Mouse (Mus musculus): ENCODE results near the gene Lsm6. TPM values are rescaled to one million over a fixed set of nuclear protein-coding genes. Genes with fewer than 3 reads are reported as not detected.

The Lsm6 gene
- polyA plus RNA-seq, 1 experiment: 75.4 TPM

GRCm38 (mm10) chr8:78808439-78808838, 12.5 kb downstream of the Lsm6 start:
- no peak for DNase-seq (ENCODE audit: extremely low spot score in 1 of 2, low spot score in 1 of 2)

- no peak for DNase-seq (ENCODE audit: extremely low spot score in 1 of 2, low spot score in 1 of 2)
Measured at GRCm38 (mm10) chr8:78807283-78807682, 13.7 kb downstream of the Lsm6 start.

- DNase-seq (ENCODE audit: extremely low spot score in 1 of 2, low spot score in 1 of 2): no peak
Measured at GRCm38 (mm10) chr8:78806006-78806405, 14.9 kb downstream of the Lsm6 start.

- DNase-seq (ENCODE audit: extremely low spot score in 1 of 2, low spot score in 1 of 2): no peak
Measured at GRCm38 (mm10) chr8:78801201-78801600, 19.7 kb downstream of the Lsm6 start.

- DNase-seq (ENCODE audit: extremely low spot score in 1 of 2, low spot score in 1 of 2): no peak
Measured at GRCm38 (mm10) chr8:78798671-78799070, 22.3 kb downstream of the Lsm6 start.

GRCm38 (mm10) chr8:78797985-78798384, 23.0 kb downstream of the Lsm6 start:
- no peak for DNase-seq (ENCODE audit: extremely low spot score in 1 of 2, low spot score in 1 of 2)

- DNase-seq (ENCODE audit: extremely low spot score in 1 of 2, low spot score in 1 of 2): no peak
Measured at GRCm38 (mm10) chr8:78793231-78793630, 27.7 kb downstream of the Lsm6 start.

GRCm38 (mm10) chr8:78776816-78777215, 44.1 kb downstream of the Lsm6 start:
- no peak for DNase-seq (ENCODE audit: extremely low spot score in 1 of 2, low spot score in 1 of 2)

GRCm38 (mm10) chr8:78771256-78771655, 49.7 kb downstream of the Lsm6 start:
- no peak for DNase-seq (ENCODE audit: extremely low spot score in 1 of 2, low spot score in 1 of 2)

- no peak for DNase-seq (ENCODE audit: extremely low spot score in 1 of 2, low spot score in 1 of 2)
Measured at GRCm38 (mm10) chr8:78770584-78770983, 50.4 kb downstream of the Lsm6 start.

- no peak for DNase-seq (ENCODE audit: extremely low spot score in 1 of 2, low spot score in 1 of 2)
Measured at GRCm38 (mm10) chr8:78765556-78765955, 55.4 kb downstream of the Lsm6 start.

GRCm38 (mm10) chr8:78764976-78765375, 56.0 kb downstream of the Lsm6 start:
- DNase-seq (ENCODE audit: extremely low spot score in 1 of 2, low spot score in 1 of 2): no peak

GRCm38 (mm10) chr8:78759139-78759538, 61.8 kb downstream of the Lsm6 start:
- DNase-seq (ENCODE audit: extremely low spot score in 1 of 2, low spot score in 1 of 2): no peak

GRCm38 (mm10) chr8:78754986-78755385, 66.0 kb downstream of the Lsm6 start:
- DNase-seq (ENCODE audit: extremely low spot score in 1 of 2, low spot score in 1 of 2): no peak

Other genes with a start within 250 kb of the Lsm6 start
- gene Zfp827, start 207.3 kb upstream of the Lsm6 start, polyA plus RNA-seq (2012; rRNA removed): 33.5 and 35.5 TPM in 2 replicates